Mouse (Mus musculus): ENCODE data around the gene Bptf. TPM values are rescaled to one million over a fixed set of nuclear protein-coding genes. Genes with fewer than 3 reads are reported as not detected.
"Not testable (repeated sequence)": the region's sequence is repeated elsewhere in the genome, so short reads cannot be mapped to it uniquely, and the experiment has no call there.

Gene Bptf
- polyA plus RNA-seq, 1 experiment from 2014 or later = 37.1 TPM

GRCm38 (mm10) chr11:106994246-106995085 lies 137.5 kb downstream of the Bptf start:
- Histone ChIP-seq H3K27me3 (no peaks in the 10 kb centered on the region), H3K9me3 (no peaks in the 10 kb centered on the region), H3K27ac (replicated peaks) (no peak overlapping the region), H3K4me3 (no peak overlapping the region), H3K9ac (replicated peaks) (no peak overlapping the region), H3K4me2 (replicated peaks) (no peak overlapping the region), H3K36me3 (peaks cover 54% of the 10 kb centered on the region), H3K4me1 (peaks cover 20% of the 10 kb centered on the region)
- no peak for ATAC-seq (replicated peaks)
- WGBS = 86% methylated on average over 3 of the region's 3 CpGs

GRCm38 (mm10) chr11:106987384-106987783 lies 144.5 kb downstream of the Bptf start:
- Histone ChIP-seq H3K27me3 (no peaks in the 10 kb centered on the region), H3K27ac (replicated peaks) (no peak overlapping the region), H3K36me3 (peaks cover 41% of the 10 kb centered on the region), H3K4me1 (no peaks in the 10 kb centered on the region), H3K4me3 (no peak overlapping the region), H3K9me3 (no peaks in the 10 kb centered on the region), H3K4me2 (replicated peaks) (no peak overlapping the region), H3K9ac (replicated peaks) (no peak overlapping the region)
- WGBS = 89% methylated on average over 2 of the region's 2 CpGs
- no peak for ATAC-seq (replicated peaks)

- H3K36me3 ChIP-seq = peaks cover 35% of the 10 kb centered on the region
- not testable (repeated sequence) for H3K4me2 ChIP-seq (replicated peaks); H3K9ac ChIP-seq (replicated peaks); ATAC-seq (replicated peaks); H3K4me1 ChIP-seq; H3K27me3 ChIP-seq; H3K9me3 ChIP-seq; H3K27ac ChIP-seq (replicated peaks); H3K4me3 ChIP-seq
- WGBS = 85% methylated on average over 9 of the region's 9 CpGs
Observed at GRCm38 (mm10) chr11:106985979-106986604, 145.8 kb downstream of the Bptf start.

Other genes with a start within 250 kb of the Bptf start
- gene Smurf2, start 211.4 kb downstream of the Bptf start, polyA plus RNA-seq (2015; fragmentation: Nextera tagmentation; extraction: Ambion mirVana) = 15.4 and 16.0 TPM in 2 replicates
- 262 and 282 TPM in 2 replicates for gene Kpna2, start 132.6 kb downstream of the Bptf start, polyA plus RNA-seq (2015; fragmentation: Nextera tagmentation; extraction: Ambion mirVana)
- gene 1810010H24Rik, start 106.4 kb downstream of the Bptf start, polyA plus RNA-seq (2015; fragmentation: Nextera tagmentation; extraction: Ambion mirVana) = 4.0 and 5.7 TPM in 2 replicates
- 53.9 and 55.4 TPM in 2 replicates for gene Nol11, start 57.3 kb upstream of the Bptf start, polyA plus RNA-seq (2015; fragmentation: Nextera tagmentation; extraction: Ambion mirVana)